Mouse (Mus musculus) liver, postnatal 0 days (tissue): ENCODE measurements around the gene Cdc123.

Experiments
- CTCF ChIP-seq: sonication (generic); IDR thresholded peaks from 2 replicates; pipeline ENCODE4 v1.5.1; 2016; ENCODE audit warnings: antibody characterized with exemption, low read depth
- EP300 ChIP-seq: IDR thresholded peaks from 2 replicates; pipeline ENCODE4 v1.6.1; 2016; ENCODE audit warnings: antibody characterized with exemption, low read depth, mild to moderate bottlenecking

DNA sequence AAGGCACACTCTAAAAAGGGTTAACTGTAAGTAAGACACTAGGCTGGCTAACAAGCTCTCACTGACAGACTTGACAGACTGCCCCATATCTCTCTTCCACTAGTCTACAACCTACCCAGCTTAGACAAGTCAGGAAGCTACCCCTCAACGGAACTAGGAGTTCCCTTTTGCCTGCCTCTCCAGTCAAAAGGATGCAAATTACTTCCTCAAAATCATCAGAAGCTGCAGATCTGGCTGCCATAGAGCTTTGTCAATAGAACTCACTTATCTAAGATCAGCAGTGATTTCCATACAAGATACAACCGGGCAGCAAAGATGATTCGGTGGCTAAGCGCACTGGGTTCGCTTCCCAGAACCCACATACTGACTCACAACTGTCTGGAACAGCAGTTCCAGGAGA lies 20.3 kb downstream of the Cdc123 start:
- no peak for TF ChIP-seq CTCF
- TF ChIP-seq EP300, result no peak
